Mouse (Mus musculus) forebrain, embryonic 11.5 days (tissue): ENCODE results near the gene Elof1. TPM values are rescaled to one million over a fixed set of nuclear protein-coding genes. Genes with fewer than 3 reads are reported as not detected.

Source experiments
- microRNA-seq: library from miRNA; unstranded; fragments of <30 nt; microRNA quantifications from one replicate; pipeline ENCODE4, GENCODE M21; 2016; ENCODE audit not compliant: insufficient number of aligned reads
- polyA plus RNA-seq: library from polyadenylated mRNA; unstranded; fragments of >200 nt; fragmentation: Nextera tagmentation; extraction: Ambion mirVana; gene quantifications from 2 replicates; pipeline ENCODE4 v1.2.1, GENCODE M21; 2014

The Elof1 gene
- polyA plus RNA-seq, 1 experiment from 2014 or later: 205 TPM

Small RNA genes within 50 kb of the gene (microRNA-seq; reads per million reads assigned to microRNA genes)
- not detected for gene Mir7084

Other genes with a start within 250 kb of the Elof1 start
- gene Rab3d, start 199.0 kb downstream of the Elof1 start, polyA plus RNA-seq: 7.5 and 8.7 TPM in 2 replicates
- gene Ccdc159, start 189.7 kb downstream of the Elof1 start, polyA plus RNA-seq: 4.4 and 4.5 TPM in 2 replicates
- gene Tmem205, start 189.6 kb downstream of the Elof1 start, polyA plus RNA-seq: 30.3 and 31.0 TPM in 2 replicates
- gene Plppr2, start 180.1 kb downstream of the Elof1 start, polyA plus RNA-seq: 24.2 and 27.1 TPM in 2 replicates
- gene Swsap1, start 161.4 kb downstream of the Elof1 start, polyA plus RNA-seq: 18.5 and 22.2 TPM in 2 replicates
- 6.7 and 7.0 TPM in 2 replicates for gene Epor, start 153.7 kb downstream of the Elof1 start, polyA plus RNA-seq
- 1.1 and 3.4 TPM in 2 replicates for gene Rgl3, start 127.7 kb downstream of the Elof1 start, polyA plus RNA-seq
- 4.2 and 6.9 TPM in 2 replicates for gene Ccdc151, start 114.5 kb downstream of the Elof1 start, polyA plus RNA-seq
- 86.9 and 94.3 TPM in 2 replicates for gene Prkcsh, start 114.4 kb downstream of the Elof1 start, polyA plus RNA-seq
- gene Elavl3, start 65.1 kb downstream of the Elof1 start, polyA plus RNA-seq: 53.5 and 60.0 TPM in 2 replicates
- gene Gm49318, start 45.9 kb downstream of the Elof1 start, polyA plus RNA-seq: not detected in 2 replicates
- 10.9 and 11.8 TPM in 2 replicates for gene Zfp653, start 45.8 kb downstream of the Elof1 start, polyA plus RNA-seq
- gene Ecsit, start 31.7 kb downstream of the Elof1 start, polyA plus RNA-seq: 34.6 and 39.6 TPM in 2 replicates
- gene Cnn1, start 18.0 kb downstream of the Elof1 start, polyA plus RNA-seq: 1.00 and 1.2 TPM in 2 replicates
- gene Acp5, start 18.5 kb upstream of the Elof1 start, polyA plus RNA-seq: 17.8 and 20.7 TPM in 2 replicates
- 59.9 and 62.5 TPM in 2 replicates for gene Pigyl, start 39.7 kb upstream of the Elof1 start, polyA plus RNA-seq
- 0.17 and 0.90 TPM in 2 replicates for gene Zfp872, start 70.9 kb upstream of the Elof1 start, polyA plus RNA-seq
- gene Zfp809, start 108.5 kb upstream of the Elof1 start, polyA plus RNA-seq: 13.5 and 14.7 TPM in 2 replicates
- 8.8 and 8.9 TPM in 2 replicates for gene Zfp599, start 142.7 kb upstream of the Elof1 start, polyA plus RNA-seq
- 30.2 and 33.4 TPM in 2 replicates for gene Zfp810, start 190.5 kb upstream of the Elof1 start, polyA plus RNA-seq